Mouse (Mus musculus) liver, adult 2 months (tissue): ENCODE data around the gene Ccdc28b.

Experiments
- CTCF ChIP-seq: fragments of 200-500 bp; IDR thresholded peaks from 2 replicates; pipeline ENCODE4 v1.5.1; 2011; ENCODE audit warnings: low read depth, low read length, control low read depth
- POLR2A ChIP-seq: fragments of 200-500 bp; IDR thresholded peaks from 2 replicates; pipeline ENCODE4 v1.6.1; 2011; ENCODE audit warnings: low read length, control low read depth; ENCODE audit not compliant: insufficient read depth; ENCODE audit errors: extremely low read depth

GRCm38 (mm10) chr4:129662255-129662813 lies 38.6 kb upstream of the Ccdc28b start:
- TF ChIP-seq CTCF, result no peak
- TF ChIP-seq POLR2A, result no peak
